Mouse (Mus musculus): ENCODE data around the gene Btg3. TPM values are rescaled to one million over a fixed set of nuclear protein-coding genes. Genes with fewer than 3 reads are reported as not detected.

Gene Btg3
- polyA plus RNA-seq, 3 experiments from 2014 or later = 6.6 to 12.3 (median 8.0) TPM

DNA sequence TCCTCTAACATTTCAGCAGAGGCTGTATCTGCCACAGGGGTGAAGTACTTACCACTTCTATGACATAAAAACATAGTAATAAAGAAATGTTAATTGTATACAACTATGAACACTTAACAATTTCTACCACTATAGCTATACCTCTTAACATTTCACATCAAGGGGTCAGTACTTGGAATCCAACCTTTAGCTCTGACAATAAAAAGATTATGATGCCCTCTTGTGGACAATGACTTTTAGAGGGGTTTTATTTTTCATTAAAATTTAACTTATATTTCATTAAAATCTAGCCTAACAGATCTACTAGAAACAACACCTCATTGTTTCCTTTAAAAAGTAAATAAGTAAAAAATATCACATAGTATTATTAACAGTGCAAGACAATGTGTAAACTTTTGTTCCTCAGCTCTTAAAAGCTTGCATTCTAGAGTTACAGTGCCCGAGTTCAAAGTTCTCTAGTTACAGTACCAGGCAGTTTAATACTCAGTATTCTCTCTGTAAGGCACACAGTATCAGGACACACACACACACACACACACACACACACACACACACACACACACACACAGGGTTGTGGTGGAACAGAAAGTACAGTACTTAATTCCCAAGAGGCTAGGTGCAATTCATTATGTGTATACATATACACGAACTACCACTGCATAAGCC, 30.2 kb downstream of the Btg3 start:
- ATAC-seq = no peak

DNA sequence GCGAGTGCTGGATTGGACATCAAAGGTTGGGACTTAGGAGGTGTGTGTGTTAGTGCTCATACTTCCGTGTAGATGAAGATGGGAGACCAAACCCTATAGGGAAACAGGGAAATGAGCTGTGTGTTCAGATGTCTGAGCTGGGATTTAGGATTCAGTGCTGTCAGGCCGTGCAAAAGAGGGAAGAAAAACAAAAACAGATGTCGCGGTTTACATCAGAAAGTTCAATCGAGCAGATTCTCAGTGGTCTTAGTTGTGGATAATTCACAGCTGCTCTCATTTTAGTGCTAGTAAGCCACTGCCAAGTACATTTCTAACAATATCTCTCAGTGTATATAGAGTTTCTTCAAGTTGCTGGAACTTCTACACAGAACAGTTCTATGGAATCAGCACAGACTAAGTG, 33.2 kb downstream of the Btg3 start:
- no peak for ATAC-seq

DNA sequence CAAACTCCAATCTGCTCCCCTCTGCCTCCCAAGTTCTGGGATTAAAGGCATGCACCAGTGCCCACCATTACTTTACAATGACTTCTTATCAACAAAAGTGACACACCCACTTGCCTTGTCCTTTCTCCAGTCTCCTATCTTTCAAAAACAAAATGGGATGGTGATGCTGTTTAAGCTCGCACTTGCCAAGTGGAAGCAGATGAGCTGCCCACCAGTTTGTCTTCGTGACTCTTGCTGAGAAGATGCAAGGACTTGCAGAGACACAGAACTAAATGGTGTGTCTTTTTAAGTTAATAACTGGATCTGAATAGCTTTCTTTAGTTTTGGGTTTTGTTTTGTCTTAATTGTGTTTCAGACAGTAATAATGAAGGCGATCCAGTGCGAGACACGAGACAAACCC, 34.2 kb downstream of the Btg3 start:
- ATAC-seq = no peak

DNA sequence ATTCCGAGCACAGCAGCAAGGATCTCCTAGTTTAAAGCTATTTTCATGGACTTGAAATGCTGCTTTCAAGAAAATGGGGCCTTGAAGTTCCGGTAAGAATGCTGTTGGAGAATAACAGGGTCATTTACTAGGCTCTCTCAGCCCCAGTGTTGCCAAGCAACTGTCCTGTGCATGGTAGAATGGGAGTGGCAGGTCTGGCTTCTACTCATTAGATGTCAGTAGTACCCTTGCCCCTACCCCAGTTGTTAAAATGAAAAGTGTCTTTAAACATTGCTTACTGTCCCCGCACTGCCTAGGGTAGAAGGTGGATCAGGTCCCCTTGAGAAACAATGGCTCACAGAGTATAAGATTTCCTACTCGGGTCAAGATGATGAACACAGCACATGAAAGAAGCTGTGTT, 35.6 kb downstream of the Btg3 start:
- ATAC-seq = no peak

DNA sequence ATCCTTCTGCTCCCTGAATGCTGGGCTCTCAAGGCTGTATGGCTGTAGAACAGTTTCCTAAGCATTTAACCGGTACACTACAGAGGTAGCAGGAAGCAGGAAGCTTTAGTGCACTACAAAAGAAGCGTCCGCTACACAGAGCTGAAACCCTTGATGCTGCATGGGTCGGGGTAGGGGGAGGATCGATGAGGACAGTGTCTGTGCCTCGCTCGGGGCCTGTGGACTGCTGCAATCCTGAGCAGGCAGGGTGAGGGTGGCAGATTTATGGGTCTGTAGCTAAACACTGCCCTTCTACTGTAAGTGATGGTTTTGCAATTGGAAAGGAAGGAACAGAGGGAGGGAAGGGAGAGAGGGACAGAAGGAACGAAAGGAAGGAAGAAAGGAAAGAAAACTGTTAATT, 39.8 kb downstream of the Btg3 start:
- no peak for ATAC-seq

DNA sequence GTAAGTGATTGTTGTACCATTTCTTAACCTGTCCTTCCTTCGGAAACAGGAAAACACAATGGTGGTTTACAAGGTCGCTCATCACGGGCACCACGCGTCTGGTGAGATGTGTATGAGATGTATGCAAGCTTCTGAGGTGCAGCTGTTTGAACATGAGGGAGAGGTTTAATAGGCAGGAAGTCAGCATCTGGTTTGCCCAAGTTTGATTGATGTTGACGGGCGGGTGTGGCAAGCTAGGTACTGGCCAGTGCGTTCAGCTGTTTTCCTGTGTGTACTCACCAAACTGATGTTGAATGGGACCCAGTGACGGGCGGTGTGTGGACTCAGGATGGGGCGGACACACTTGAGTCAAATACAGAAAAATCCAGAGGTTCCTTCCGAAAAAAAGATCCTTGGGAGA, 49.0 kb downstream of the Btg3 start:
- no peak for ATAC-seq

DNA sequence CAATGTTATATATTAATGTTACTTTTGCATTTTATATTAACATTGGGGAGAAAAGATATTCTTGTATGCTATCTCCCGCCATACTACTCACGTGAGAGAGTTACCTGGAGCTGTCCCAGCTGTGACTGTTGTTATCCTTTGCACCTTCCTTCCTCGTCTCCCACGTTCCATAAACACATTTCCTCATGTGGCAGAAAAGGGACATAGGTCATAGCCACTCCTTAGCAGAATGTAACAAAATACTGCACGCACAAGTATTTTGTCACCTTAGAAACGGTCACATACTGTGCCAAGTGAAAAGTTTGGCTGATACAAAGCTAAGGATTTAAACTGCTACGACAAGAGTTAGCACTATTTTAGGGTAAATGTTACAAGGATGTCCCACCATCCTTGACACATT, 49.4 kb downstream of the Btg3 start:
- ATAC-seq = no peak

DNA sequence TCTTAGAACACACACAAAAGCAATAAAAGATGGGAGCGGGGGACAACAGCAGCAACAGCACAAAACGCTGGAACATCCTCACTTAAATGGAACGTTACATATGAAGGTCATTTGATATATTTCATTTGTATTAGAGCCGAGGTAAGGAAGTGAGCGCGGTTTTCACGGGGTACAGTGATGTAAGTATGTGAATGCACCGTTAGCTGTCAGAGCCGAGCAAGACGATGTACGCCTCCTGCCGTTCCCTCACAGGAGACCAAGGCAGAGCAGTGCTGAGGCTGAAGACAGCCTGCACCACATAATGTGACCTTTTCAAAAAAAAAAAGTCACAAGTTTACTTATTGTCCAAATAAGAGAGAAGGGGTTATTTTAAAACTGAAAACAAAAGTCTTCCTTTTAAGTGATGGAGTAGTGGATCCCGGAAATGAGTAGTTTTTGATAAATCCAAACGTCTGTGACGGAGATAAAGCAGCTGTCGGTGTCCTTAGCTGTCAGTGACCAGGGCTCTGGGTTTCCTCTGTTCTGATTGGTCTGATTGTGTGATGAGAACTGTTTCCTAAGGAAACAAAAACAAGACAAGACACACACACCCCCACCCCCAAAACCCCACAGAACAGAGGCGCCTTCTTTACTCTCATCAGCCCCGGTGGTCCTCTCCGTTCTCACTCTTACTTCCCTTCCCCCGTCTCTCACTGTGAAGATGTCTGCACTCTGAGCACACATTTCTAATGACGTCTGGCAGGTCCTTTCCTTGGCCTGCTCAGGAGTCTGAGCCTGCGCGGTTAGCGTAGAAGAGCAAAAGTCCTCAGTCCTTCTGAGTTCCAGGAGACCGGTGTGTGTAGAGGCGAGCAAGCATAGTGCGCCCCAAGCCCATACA, 50.8 kb downstream of the Btg3 start:
- no peak for ATAC-seq

DNA sequence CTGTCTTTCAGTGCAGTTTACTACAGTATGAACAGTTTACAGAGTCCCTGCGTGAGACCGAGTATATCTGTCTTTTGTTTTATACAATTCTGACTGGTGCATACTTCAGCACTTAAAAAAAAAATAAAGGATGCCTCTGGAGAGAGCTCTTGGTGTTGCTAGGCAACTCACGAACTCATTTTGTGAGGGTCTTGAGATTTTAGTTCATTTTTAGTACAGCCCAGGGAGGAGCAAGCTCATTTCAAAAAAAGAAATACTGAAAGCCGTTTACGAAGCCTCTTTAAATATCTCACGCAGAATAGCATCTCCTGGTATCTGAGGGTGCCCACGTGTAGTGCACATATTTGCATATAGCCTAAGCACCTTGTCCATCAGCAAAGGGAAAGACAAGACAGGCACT, 54.9 kb downstream of the Btg3 start:
- ATAC-seq = no peak

DNA sequence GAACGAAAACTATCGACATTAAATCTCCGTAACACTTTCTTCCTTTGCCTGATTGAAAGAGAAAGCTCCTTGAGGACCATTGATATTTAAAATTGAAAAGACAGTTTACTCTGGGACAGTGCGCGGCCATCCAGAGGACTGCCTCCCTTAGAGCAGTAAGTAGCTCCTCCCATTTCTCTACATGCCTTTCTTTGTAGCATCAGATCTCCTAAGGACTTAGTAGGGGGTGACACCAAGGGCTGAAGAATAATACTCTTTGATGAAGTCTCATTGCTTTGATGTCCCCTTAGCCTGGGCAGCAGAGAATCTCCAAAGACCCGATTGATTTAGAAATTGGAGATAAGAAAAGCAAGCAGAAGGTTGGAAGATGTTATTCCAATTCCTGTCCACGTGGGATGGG, 55.4 kb downstream of the Btg3 start:
- ATAC-seq = no peak

DNA sequence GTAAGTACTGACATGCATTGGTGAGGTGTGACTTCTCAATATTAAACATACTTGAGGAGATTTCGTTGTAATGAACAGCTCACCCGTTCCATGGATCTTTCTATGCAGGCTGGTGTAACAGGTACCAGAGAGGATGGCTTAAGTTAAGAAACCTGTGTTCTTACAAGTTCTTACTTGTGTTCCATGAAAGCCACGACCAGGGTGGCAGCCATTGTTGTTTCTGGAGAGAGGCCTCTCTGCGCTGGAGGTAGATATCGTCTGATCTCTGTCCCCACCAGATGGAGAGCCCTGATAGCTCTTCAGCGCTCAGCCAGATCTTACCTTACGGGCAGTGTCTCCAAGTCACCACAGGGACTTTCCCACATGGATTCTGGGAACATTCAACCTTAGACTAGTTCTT, 57.3 kb downstream of the Btg3 start:
- ATAC-seq = no peak

DNA sequence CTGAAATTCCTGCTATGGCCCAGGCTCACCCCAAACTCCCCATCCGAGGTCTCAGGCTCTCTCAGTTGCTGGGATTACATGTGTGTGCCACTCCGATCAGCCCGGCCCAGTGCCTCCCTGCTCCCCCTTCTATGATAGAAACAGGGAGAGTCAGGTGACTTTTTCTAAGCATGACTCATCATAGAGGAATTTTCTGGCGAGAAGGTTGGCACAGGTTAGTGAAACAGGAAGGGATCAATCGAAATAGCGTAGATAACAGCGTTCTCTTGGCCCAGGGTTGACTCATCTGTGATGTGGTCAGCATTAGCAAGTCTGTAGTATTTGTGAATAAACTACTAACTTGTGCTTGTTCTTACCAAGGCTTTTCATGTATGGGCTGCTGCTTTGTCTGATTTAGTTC, 59.0 kb downstream of the Btg3 start:
- no peak for ATAC-seq

DNA sequence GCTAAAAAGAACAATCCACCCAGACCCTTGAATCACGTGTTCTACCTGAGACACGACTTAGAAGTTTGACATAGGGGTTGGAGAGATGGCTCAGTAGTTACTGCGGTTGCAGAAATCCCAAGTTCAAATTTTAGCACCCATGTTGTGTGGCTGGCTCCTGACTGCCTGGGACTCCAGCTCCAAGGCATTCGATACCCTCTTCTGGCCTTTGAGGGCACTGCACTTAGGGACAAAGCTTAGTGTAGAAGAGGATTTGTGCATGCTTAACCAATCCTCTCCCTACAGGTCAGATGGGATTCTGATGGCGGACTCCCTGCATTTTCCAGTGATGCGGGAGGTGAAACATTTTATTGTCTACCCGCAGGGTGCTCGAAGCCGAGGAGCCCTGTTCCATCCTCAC, 60.1 kb downstream of the Btg3 start:
- ATAC-seq = peak; percentile 63

DNA sequence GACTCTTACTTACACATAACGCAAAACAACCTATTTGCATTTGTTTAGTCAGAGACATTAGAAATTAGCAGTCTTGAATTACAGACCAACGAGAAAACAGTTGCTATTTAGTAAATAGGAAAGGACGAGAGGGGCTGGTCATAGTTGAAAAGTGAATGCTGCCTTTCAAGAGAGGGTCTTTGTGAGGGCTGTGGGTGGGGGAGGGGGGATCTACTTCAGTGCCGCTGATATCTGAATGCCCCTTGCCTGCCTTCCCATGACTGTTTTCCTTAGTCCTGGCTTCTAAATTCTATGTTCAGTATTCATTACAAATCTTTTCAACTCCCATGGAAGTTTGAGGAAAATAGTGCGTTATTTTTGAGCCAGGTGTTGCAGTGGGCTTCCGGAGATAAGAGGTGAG, 63.0 kb downstream of the Btg3 start:
- no peak for ATAC-seq

DNA sequence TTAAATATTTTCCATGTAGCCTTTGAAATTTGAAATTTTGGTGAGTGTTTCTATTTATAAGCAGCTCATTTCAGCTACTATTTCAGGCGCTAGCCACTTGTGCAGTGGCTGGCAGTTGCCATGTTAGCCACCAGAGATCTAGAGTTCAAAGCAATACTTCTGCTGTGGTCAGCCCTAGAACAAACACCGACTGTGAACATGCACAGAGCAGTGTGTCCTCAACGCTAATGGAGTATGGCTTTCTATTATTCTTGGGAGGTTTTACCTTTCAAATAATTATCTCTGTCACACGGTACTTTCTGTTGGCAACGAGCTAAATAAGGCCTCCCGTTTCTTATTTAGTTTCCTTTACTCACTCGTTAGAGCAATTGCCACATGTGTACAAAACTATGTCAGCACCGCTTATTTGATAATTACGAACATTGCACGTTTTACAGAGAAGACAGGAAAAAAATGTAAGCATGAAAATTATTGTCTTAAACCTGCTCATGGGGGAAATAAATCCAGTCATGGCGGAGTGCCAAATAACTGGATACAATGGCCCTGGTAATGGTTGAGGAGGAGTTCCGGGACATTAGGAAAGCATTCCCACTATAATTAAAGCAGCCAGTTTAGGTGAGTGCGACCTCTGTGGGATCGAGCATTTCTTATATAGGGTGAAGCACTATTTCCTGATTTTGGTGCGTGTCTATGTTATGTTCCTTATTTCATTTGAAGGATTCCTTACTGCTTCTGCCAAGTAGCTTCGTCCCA, 63.7 kb downstream of the Btg3 start:
- no peak for ATAC-seq

DNA sequence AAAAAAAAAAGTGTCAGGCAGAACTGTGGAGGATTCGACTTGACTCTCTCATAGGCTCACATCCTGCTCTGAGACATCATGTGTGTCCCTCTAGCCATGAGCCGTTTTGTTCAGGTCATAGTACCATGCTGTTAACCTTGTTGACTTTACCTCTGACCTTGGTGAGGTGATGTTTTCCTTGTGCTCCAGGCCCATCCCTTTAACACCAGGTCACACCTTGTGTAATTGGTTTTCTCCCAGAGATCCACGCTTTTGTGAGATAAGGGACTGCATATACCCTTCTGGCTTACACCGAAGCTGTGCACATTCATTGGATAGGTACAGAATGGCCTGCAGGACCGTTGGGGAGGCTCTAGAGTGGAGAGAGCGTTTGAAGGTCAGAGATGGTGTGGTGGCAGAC, 67.7 kb downstream of the Btg3 start:
- no peak for ATAC-seq

DNA sequence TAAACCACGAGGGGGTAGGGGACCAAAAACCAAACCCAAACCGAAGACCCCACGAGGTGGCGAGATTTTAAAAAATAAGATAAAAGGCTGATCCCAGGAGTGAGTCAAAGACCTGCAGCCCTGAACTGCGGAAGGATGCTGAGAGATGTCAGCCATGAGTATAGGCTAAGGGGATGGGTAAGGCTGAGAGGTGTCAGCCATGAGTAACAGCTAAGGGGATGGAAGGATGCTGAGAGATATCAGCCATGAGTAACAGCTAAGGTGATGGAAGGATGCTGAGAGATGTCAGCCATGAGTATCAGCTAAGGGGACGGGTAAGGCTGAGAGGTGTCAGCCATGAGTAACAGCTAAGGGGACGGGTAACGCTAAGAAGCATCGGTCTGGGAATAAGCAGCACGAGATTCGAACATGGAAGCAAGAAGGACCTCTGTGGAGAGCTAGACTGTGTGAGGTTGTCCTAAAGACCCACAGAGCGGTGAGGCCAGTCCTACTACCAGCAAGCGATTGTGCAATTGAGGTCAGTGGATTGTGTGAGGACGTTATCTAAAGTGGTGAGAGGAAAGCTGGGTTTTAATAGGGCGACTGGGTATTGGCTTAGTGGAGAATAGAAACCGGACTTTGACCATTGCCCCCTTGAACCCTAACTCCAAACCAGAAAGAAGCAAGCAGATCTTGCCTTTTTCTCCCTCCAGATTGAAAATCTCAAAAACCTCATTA, 69.4 kb downstream of the Btg3 start:
- no peak for ATAC-seq

DNA sequence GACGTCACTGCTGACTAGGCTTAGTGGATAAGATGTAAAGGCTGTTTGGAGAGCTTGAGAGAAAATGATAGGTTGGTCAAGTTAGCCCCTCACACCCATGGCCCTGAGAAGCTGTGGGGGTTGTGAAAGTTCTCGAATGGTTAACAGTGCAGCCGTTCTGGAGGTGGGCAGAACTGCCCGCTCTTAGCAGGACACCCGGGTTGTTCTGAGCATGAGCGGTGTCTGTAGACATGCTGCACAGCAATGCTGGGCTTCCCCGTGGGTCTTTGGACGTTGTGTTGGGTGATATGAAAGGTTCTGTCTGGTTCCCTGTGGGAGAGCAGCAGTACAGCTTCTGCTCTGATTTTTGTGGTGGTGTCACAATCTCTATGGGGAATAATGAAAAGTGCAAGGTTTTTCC, 70.4 kb downstream of the Btg3 start:
- no peak for ATAC-seq

DNA sequence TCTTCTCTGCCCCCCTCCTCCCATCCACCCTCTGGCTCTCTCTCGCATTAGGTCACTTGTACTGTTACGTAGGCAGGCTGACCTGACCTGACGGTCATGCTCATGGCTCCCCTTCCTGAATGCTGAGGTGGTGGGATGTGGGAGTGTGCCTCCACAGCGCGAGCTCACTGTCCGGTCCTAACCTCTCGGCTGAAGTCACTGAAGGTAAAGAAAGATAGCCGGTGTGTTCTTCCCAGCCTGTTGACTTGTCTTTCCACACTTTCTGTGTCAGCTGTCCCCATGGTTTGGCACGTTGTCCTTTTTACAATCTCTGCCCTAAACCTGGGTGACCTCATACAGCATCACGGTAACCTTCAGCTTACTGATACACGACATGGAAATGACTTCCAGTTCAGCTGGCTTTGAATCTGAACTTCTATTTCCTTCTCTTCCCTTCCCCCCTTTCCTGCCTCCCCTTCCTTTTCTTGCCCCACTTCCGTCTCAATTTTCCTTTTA, 71.3 kb downstream of the Btg3 start:
- no peak for ATAC-seq

DNA sequence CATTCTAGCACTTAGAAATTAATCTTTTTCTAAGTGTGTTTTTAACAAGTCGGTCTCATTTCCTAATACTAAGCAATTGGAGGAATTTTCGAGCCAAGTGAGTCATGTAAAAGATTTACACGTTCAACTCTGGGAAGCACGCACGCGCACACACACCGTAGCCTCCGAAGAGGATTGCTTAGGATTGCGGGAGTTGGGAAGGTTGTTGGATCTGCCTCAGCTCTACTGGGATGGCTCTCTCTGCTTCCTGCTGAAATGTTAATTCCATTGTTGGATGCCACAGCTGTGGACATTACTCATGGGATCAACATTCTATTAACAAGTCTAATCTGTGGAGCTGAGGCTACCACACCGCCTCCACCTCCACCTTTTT, 74.3 kb downstream of the Btg3 start:
- no peak for ATAC-seq

DNA sequence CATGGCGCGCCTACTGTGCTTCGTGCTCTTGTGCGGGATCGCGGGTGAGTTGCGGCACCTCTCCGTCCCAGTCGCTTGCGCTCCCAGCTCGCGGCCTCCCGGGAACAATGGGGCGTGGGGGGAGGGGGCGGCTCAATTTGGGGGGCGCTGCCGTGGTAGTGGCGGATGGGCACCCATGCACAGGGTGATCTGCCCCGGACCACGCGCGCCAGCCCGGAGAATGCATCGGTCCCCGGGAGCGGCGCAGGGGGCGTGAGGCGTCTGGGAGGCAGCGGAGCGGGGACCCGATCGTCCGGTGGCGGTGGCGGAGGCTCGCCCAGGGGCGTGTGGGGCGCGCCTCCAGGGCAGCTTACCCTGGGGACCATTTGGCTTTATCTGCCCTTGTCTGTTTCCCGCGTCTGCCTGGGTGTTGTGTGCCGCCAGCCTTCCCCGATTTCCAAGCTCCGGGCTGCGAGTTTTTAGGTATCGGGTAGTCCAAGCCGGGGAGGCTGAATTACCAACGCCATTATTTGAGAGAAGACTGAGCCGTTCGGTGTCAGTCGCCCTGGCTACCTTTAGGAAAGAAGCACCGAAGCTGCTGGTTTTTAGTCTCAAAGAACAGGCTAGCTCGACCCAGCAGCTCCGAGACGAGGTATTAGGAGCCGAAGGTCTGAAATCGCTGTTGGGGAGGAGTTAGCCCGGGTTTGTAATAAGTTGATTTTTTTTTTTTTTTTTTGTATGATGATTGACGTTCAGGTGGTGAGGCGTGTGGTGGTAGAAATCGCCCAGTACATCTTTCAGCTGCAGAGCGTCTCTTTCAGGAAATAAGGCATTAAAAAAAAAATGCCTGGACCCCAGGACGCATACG, 74.9 kb downstream of the Btg3 start:
- ATAC-seq = peak; percentile 25

Data from inflammation-experienced regulatory T-cells, adult 6 months (primary cell).